ENCODE assay signal across 19 mouse cellular contexts in the genomic region with DNA sequence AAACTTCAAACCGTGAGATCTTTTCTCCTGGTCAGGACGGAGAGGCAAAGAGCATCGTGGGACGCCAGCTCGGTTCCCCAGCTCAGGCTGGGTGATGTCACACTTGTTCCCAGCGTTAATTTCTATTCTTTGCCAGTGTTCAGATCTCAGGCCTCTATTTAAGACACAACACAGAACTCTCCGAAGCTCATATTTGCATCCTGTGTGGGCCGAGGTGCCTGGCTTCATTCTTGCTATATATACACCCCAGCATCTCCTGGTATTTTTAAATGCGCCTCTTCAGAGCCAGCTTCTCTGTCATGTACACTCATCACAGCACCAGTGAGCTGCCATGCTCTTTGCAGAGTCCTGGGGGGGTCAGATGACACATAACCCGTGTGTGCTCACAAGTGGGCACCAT.
DNase-seq lines count a peak whose midpoint lies in the region; TF ChIP-seq lines count a peak whose summit lies in the region.
"Had no signal": no experiment of that assay in that cellular context is flagged by ENCODE, and none has a peak within 500 bp of the region (broad histone marks: within the 10 kb centered on the region; RNA-seq: fewer than 3 reads in every experiment).

No protein-coding gene starts in this region.

- no peak overlapping the region for H3K4me3 ChIP-seq in left cerebral cortex, adult 2 months
- H3K4me3 ChIP-seq: embryonic facial prominence, embryonic 10.5 days; forebrain, embryonic 12.5 days; heart, embryonic 10.5 days; hindbrain, embryonic 12.5 days; limb, embryonic 15.5 days; midbrain, embryonic 15.5 days; neural tube, embryonic 15.5 days had no signal

- TF ChIP-seq CTCF in left cerebral cortex, adult 2 months (IDR thresholded peaks at IDR 0.05) = no peak

- peak overlapping the region; percentile 92 for H3K27ac ChIP-seq in left cerebral cortex, adult 2 months
- H3K27ac ChIP-seq: embryonic facial prominence, embryonic 10.5 days; forebrain, embryonic 12.5 days; heart, embryonic 10.5 days; hindbrain, embryonic 12.5 days; limb, embryonic 15.5 days; midbrain, embryonic 15.5 days; neural tube, embryonic 15.5 days had no signal

- DNase-seq in right cerebral cortex, adult 18-20 months = peak; percentile 87
- DNase-seq in right cerebral cortex, postnatal 4 days = no peak
- DNase-seq in left cerebral cortex, adult 2 months (ENCODE audit: extremely low spot score in 1 of 2, low spot score in 2 of 2) = peak; percentile 48 to 59
- DNase-seq in right cerebral cortex, postnatal 10 days (ENCODE audit: low spot score in 2 of 2) = peak; percentile 56 to 85
- no peak for DNase-seq in lung, postnatal 36 days
- no peak for DNase-seq in urinary bladder, postnatal 14 days (ENCODE audit: low spot score)
- no peak for DNase-seq in Muller cell, postnatal 12 days (ENCODE audit: inconsistent ontology term)
- DNase-seq: cerebellum, adult 8-10 months; kidney, adult 8-10 months; kidney, postnatal 36 days; lung, postnatal 10 days; thymus, adult 18-20 months had no signal

- intact Hi-C loops in left cerebral cortex, adult 2 months (cut with DNase I) = loop anchor here (2.0 kb wide), 1 partner anchor 52 kb away; no protein-coding TSS in a partner anchor

Comparison
In these comparisons a context has a peak if more than half of its experiments do, and no peak if none do; other contexts are left out.
1. DNase-seq: peak in right cerebral cortex, adult 18-20 months (single experiment), left cerebral cortex, adult 2 months (2 of 2) and right cerebral cortex, postnatal 10 days (2 of 2); none in right cerebral cortex, postnatal 4 days (single experiment), lung, postnatal 36 days (single experiment), urinary bladder, postnatal 14 days (single experiment) and Muller cell, postnatal 12 days (single experiment).